Mouse (Mus musculus): ENCODE measurements around the gene Klra4. TPM values are rescaled to one million over a fixed set of nuclear protein-coding genes. Genes with fewer than 3 reads are reported as not detected.
"Not testable (repeated sequence)": the region's sequence is repeated elsewhere in the genome, so short reads cannot be mapped to it uniquely, and the experiment has no call there.

Gene Klra4
- total RNA-seq (2017): not detected in 2 replicates

DNA sequence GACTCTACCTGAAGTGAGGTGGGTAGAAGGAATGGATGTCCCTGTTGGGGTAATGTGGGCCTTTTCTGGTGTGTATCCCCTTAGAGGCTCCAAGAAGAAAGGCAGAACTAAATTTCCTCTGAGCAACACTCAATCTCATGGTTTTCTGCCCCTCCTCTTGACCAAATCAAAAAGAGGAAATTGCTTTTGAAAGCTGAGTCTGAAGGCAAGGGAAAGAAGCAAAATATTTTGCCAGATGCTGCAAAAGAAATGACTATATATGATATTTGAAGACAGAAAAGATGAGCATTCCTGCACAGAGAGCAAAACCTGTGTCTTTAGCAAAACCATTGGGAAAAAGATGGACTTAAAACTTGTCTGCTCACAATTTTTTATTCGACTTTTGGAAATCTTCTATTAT lies at the start of gene Klra4:
Gene Klra4 (minus strand): TSS at position 101 of the 400 bp plus-strand sequence.
- ATAC-seq (replicated peaks; ENCODE audit: low read depth, poor library complexity, severe bottlenecking): not testable (repeated sequence)

DNA sequence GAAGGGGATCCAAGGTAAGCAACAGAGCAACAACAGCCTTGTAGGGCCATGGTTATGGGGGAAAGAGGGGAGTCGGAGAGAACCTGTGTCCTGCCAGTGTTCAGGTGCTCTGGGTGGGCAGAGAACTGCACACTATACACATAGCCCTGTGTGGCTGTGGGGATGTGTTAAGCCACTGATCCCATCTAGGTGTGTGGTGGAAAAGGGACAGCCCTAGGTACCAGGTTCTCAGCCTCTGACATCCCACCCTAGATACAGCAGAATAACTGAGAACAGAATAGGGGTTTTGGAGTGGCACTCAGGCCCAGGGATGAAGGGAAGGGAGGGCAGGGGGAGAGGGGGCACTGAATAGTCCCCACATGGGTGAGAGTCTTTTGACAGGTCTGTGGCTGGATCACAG lies 43.4 kb upstream of the Klra4 start:
- no peak for ATAC-seq (replicated peaks; ENCODE audit: low read depth, poor library complexity, severe bottlenecking)

DNA sequence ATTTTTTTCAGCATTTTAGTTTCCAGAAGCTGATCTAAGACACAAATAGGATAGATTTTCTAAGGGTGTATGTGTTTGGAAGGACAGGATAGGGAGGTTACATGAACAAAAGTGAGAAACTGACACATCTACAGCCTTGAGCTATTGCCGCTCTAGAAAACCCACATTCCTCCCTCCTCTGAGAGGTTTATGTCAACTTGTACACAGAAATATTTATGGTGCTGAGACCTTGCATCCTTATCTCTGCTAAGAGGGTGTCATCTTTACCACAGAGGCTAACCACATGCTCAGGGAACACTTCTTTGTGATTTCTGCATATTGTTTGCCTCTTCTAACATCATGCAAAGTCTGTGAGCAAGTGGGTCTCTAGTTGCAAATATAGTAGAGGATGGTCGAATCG lies 35.7 kb upstream of the Klra4 start:
- ATAC-seq (replicated peaks; ENCODE audit: low read depth, poor library complexity, severe bottlenecking): peak; percentile 83

DNA sequence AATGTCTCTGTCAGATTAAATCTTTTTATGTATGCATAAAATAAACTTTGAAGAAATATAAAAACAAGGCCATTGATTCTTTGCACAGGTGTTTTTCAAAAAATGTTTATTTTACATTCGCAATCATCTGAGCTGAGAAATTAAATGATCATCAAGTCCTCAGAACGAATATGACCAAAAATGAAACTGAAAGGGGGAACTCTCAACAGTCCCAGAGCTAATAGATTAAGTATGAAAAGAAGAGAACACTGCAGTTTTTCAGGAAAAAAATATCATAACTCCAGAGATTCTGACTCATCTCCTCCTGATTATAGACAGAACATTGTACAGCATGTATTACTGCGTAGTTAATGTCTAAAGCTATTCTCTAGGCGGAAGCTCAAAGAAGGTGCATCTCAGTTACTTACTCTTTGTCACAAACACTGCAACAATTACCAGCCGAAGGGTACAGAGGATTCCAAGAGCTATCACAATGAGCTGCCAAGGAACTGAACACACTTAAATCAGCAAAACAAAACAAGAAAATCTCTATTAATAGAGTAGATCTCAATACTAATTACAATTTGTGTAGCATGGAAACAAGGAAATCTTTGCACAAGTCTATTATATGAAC lies 25.4 kb upstream of the Klra4 start:
- ATAC-seq (replicated peaks; ENCODE audit: low read depth, poor library complexity, severe bottlenecking): peak; percentile 71

DNA sequence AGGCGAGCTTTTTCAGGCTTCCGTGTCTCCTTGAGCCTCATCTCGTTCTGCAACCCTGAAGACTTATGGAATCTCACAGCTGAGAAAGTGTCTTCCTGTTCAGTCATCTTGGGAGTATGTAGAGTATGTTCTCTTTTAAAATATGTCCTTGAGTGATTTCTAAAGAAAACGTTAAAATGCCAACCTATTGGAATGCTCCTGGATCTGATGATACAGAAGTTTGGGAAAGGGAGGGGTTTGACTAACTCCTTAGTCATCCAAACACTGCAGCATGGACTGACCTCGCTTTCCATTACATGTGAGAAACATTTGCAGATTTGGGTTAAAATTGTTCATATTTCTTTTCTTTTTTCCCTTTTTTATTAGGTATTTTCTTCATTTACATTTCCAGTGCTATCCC lies 1.9 kb downstream of the Klra4 start:
- ATAC-seq (replicated peaks; ENCODE audit: low read depth, poor library complexity, severe bottlenecking): no peak

DNA sequence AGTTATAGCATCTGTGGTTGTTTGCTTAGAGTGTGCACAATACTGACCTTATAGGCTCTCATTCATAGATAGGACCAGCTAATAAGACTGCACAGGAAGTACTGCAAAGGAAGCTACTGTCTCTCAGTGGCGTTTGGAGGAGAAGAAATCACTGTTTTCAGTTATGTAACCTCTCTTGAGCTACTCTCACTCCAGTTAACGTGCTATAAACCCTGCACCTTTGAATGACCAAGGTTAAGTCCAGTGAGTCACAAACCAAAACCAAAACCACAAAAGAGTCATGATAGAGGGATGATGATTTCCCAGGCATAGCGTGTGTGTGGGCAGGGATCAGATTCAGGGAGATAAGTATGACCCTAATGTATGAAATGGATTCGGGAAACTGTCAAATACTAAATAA lies 31.9 kb downstream of the Klra4 start:
- ATAC-seq (replicated peaks; ENCODE audit: low read depth, poor library complexity, severe bottlenecking): 0 out of 2 replicates have a peak, but pooled peaks have one; percentile 22

DNA sequence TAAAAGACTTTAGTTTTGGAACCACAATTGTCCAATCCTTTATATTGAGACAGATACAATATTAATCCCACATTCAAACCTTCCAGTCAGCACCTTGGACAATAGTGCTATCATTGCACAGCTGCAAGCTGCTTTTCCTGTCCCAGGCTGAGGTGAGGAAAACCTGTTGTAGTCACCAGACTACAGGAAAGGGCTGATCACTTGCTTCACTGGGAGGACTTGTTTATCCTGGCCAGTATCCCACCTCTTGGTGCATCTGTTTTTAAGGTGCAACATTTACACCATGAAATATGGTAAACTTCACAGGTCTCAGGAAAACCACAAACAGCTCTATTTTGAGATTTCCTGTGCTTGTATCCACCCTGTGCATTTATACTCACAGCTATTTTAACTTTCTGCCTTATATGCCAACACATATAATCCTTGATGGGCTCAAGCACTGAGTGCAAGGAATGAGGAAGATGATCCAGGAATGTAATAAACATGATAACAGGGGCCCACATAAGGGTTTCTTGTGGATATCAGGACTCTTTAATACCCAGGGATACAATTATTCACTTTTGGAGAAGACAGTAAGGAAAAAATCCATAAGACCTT lies 35.5 kb downstream of the Klra4 start:
- ATAC-seq (replicated peaks; ENCODE audit: low read depth, poor library complexity, severe bottlenecking): peak; percentile 67

DNA sequence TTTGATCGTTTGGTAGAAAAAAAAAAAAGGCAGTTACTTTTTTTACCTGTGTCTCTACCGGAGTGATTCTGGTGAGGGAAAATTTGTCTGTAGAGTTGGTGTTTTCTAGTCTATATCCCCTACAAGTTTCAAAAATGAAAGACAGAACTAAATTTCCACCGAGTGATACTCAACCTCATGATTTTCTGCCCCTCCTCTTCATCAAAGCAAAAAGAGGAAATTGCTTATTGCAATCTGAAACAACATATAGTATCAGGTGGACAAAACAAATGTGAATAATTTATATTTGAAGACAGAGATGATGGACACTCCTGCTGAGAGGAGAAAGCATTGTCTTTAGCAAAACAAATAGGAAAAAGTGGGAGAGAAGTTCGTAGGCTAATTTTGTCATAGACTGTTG lies 40.2 kb downstream of the Klra4 start, which contains the start of gene Klra6:
Gene Klra6 (minus strand): TSS at position 101 of the 400 bp plus-strand sequence.
- no peak for ATAC-seq (replicated peaks; ENCODE audit: low read depth, poor library complexity, severe bottlenecking)

Other genes with a start within 250 kb of the Klra4 start
- gene Gm17631, start 204.6 kb downstream of the Klra4 start, total RNA-seq (2017): not detected in 2 replicates
- not detected in 2 replicates for gene Klra17, start 190.6 kb downstream of the Klra4 start, total RNA-seq (2017)
- not detected in 2 replicates for gene Klra5, start 149.6 kb downstream of the Klra4 start, total RNA-seq (2017)
- not detected in 2 replicates for gene Klra6, start 40.3 kb downstream of the Klra4 start, total RNA-seq (2017)
- not detected in 2 replicates for gene Klra8, start 62.6 kb upstream of the Klra4 start, total RNA-seq (2017)
- not detected in 2 replicates for gene Klra9, start 125.8 kb upstream of the Klra4 start, total RNA-seq (2017)
- 0.37 TPM in 1 of 2 replicates, not detected in the other for gene Klra7, start 166.1 kb upstream of the Klra4 start, total RNA-seq (2017)
- gene Klra10, start 214.7 kb upstream of the Klra4 start, total RNA-seq (2017): not detected in 2 replicates

Measured in common myeloid progenitor, adult 5-6 weeks (primary cell).